Mouse (Mus musculus) liver, adult 2 months (tissue): ENCODE measurements around the gene Nlrp9a. TPM values are rescaled to one million over a fixed set of nuclear protein-coding genes. Genes with fewer than 3 reads are reported as not detected.
"Not testable (repeated sequence)": the region's sequence is repeated elsewhere in the genome, so short reads cannot be mapped to it uniquely, and the experiment has no call there.

Source experiments
- DNase-seq: peaks from one replicate; pipeline ENCODE4 v3.0.0-alpha.2; 2011; ENCODE audit warnings: low read depth, low spot score; ENCODE audit errors: extremely low read depth
- H3K27ac ChIP-seq: fragments of 200-500 bp; replicated peaks from 2 replicates; pipeline ENCODE4 v1.5.1; 2012; ENCODE audit warnings: low read depth, mild to moderate bottlenecking, control low read depth, inconsistent platforms, low read length; ENCODE audit not compliant: insufficient read depth
- H3K27me3 ChIP-seq: fragments of 200-500 bp; 2 replicates; pipeline ENCODE4 v1.6.1; 2012; ENCODE audit warnings: mild to moderate bottlenecking, moderate library complexity, low read length, inconsistent platforms; ENCODE audit not compliant: control insufficient read depth, insufficient read depth
- H3K36me3 ChIP-seq: fragments of 200-500 bp; 2 replicates; pipeline ENCODE4 v1.6.1; 2012; ENCODE audit warnings: low read length, inconsistent platforms; ENCODE audit not compliant: control insufficient read depth, insufficient read depth
- H3K4me1 ChIP-seq: fragments of 200-500 bp; 2 replicates; pipeline ENCODE4 v1.6.1; 2011; ENCODE audit warnings: low read length; ENCODE audit not compliant: control insufficient read depth, insufficient read depth
- H3K4me3 ChIP-seq: fragments of 200-500 bp; 2 replicates; pipeline ENCODE4 v1.5.1; 2011; ENCODE audit warnings: low read depth, mild to moderate bottlenecking, control low read depth, low read length, moderate library complexity; ENCODE audit not compliant: insufficient read depth
- H3K79me2 ChIP-seq: fragments of 200-500 bp; 2 replicates; pipeline ENCODE4 v1.6.1; 2012; ENCODE audit warnings: inconsistent platforms, mild to moderate bottlenecking, low read length, moderate library complexity; ENCODE audit not compliant: control insufficient read depth, insufficient read depth
- H3K9ac ChIP-seq: fragments of 200-500 bp; 2 replicates; pipeline ENCODE4 v1.6.1; 2012; ENCODE audit warnings: low read depth, mild to moderate bottlenecking, control low read depth, inconsistent platforms, low read length
- CTCF ChIP-seq: fragments of 200-500 bp; IDR thresholded peaks from 2 replicates; pipeline ENCODE4 v1.5.1; 2011; ENCODE audit warnings: low read depth, low read length, control low read depth
- POLR2A ChIP-seq: fragments of 200-500 bp; IDR thresholded peaks from 2 replicates; pipeline ENCODE4 v1.6.1; 2011; ENCODE audit warnings: low read length, control low read depth; ENCODE audit not compliant: insufficient read depth; ENCODE audit errors: extremely low read depth
- WGBS: fragments of 180-500 bp; shearing (Covaris S2); methylation state at CpG from one replicate; pipeline ENCODE4 v1.1.7; 2018; 5-methylcytosine and 5-hydroxymethylcytosine counted together
- polyA plus RNA-seq: library from polyadenylated mRNA; depleted of rRNA; stranded (reverse); fragments of >200 nt; gene quantifications from 2 replicates; pipeline ENCODE4 v1.2.3, GENCODE M21; 2012; rRNA removed
- total RNA-seq: library from RNA; depleted of rRNA; stranded (reverse); fragments of >200 nt; gene quantifications from 2 replicates; pipeline ENCODE4 v1.2.3, GENCODE M21; 2014; rRNA removed

Nlrp9a gene
- total RNA-seq, result not detected in 2 replicates
- not detected in 2 replicates for polyA plus RNA-seq

DNA sequence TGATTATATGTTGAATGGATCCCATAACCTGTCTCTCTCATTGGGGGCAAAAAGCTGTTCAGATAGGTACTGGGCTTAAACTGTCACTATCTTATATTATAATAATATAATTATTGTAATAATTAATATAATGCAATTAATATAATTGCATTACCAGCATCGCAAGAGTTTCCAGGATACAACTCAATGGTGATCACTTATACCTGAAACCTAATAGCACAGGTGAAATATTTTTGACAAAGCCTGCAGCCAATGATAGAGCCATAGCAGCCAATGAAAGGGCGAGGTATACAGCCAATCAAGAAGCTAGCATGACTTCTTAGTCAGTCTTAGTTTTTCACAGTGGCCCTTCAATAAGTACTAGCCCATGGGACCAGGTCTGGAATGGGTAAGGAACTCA lies at the start of gene Nlrp9a:
Gene Nlrp9a, plus strand, starts transcription at position 301 of the 400 bp plus-strand sequence.
- H3K4me3 ChIP-seq, H3K9ac ChIP-seq, H3K79me2 ChIP-seq, DNase-seq, H3K27ac ChIP-seq, H3K36me3 ChIP-seq, H3K4me1 ChIP-seq, H3K27me3 ChIP-seq: not testable (repeated sequence)
- WGBS, result 50% methylated on average over 2 of the region's 2 CpGs

GRCm38 (mm10) chr7:26489514-26489913 lies 45.3 kb upstream of the Nlrp9a start:
- DNase-seq, H3K4me1 ChIP-seq, H3K79me2 ChIP-seq, H3K36me3 ChIP-seq, H3K27me3 ChIP-seq, H3K27ac ChIP-seq, H3K9ac ChIP-seq, H3K4me3 ChIP-seq: not testable (repeated sequence)
- 83% methylated on average over 18 of the region's 18 CpGs for WGBS

DNA sequence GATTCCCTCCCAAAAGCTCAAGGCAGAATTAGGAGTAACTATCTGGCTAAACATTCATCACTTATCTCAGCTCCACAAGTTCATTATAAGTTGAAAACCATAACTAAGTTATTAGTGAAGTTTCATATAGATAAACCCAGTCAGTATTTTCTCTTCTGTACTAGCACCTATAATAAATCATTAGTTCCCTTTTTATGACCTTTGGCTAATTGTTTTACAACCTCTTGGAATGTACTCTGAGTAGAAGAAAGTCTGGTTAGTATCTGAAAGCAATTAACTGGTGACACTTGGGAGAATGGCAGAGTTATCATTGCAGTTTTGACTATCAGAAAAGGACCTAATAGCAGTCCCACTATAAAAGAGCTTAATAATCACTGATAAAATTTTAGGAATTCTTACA lies 54.3 kb downstream of the Nlrp9a start:
- Histone ChIP-seq H3K27me3 (no peaks in the 10 kb centered on the region), H3K27ac (no peak overlapping the region), H3K36me3 (no peaks in the 10 kb centered on the region), H3K9ac (no peak overlapping the region), H3K4me1 (no peaks in the 10 kb centered on the region), H3K4me3 (no peak overlapping the region), H3K79me2 (no peaks in the 10 kb centered on the region)
- no peak for DNase-seq
- no peak for TF ChIP-seq POLR2A
- no peak for TF ChIP-seq CTCF

GRCm38 (mm10) chr7:26589774-26590173 lies 55.0 kb downstream of the Nlrp9a start:
- no peak for TF ChIP-seq CTCF
- no peak for TF ChIP-seq POLR2A
- H3K4me1 ChIP-seq, result no peaks in the 10 kb centered on the region
- no peak for DNase-seq
- no peaks in the 10 kb centered on the region for H3K36me3 ChIP-seq
- 66% methylated on average over 1 of the region's 1 CpGs for WGBS
- H3K79me2 ChIP-seq, result no peaks in the 10 kb centered on the region
- H3K27me3 ChIP-seq, result no peaks in the 10 kb centered on the region
- H3K9ac ChIP-seq, result no peak overlapping the region
- no peak overlapping the region for H3K4me3 ChIP-seq
- no peak overlapping the region for H3K27ac ChIP-seq

GRCm38 (mm10) chr7:26618364-26618763 lies 83.5 kb downstream of the Nlrp9a start, which contains the start of gene Vmn1r185:
TSS of gene Vmn1r185 (minus strand) at chr7:26618464.
- not testable (repeated sequence) for H3K36me3 ChIP-seq, H3K4me1 ChIP-seq, H3K9ac ChIP-seq, DNase-seq, H3K4me3 ChIP-seq, H3K27ac ChIP-seq, H3K27me3 ChIP-seq, H3K79me2 ChIP-seq
- 76% methylated on average over 1 of the region's 1 CpGs for WGBS

Other genes starting within 250 kb of the Nlrp9a start
- gene Cyp2a4, start 227.9 kb upstream of the Nlrp9a start, total RNA-seq, result 856 and 925 TPM in 2 replicates
- gene Cyp2a4, start 227.9 kb upstream of the Nlrp9a start, polyA plus RNA-seq, result 409 and 441 TPM in 2 replicates
- gene Nlrp9c, start 131.3 kb upstream of the Nlrp9a start, total RNA-seq, result not detected in 2 replicates
- not detected in 2 replicates for gene Nlrp9c, start 131.3 kb upstream of the Nlrp9a start, polyA plus RNA-seq
- not detected in 2 replicates for gene Nlrp4a, start 99.9 kb upstream of the Nlrp9a start, total RNA-seq
- not detected in 2 replicates for gene Nlrp4a, start 99.9 kb upstream of the Nlrp9a start, polyA plus RNA-seq
- gene Vmn1r185, start 83.4 kb downstream of the Nlrp9a start, total RNA-seq, result not detected in 2 replicates
- gene Vmn1r185, start 83.4 kb downstream of the Nlrp9a start, polyA plus RNA-seq, result not detected in 2 replicates
- not detected in 2 replicates for gene Cyp2b23, start 151.4 kb downstream of the Nlrp9a start, total RNA-seq
- gene Cyp2b23, start 151.4 kb downstream of the Nlrp9a start, polyA plus RNA-seq, result not detected in 2 replicates
- gene Cyp2b19, start 222.1 kb downstream of the Nlrp9a start, total RNA-seq, result not detected in 2 replicates
- gene Cyp2b19, start 222.1 kb downstream of the Nlrp9a start, polyA plus RNA-seq, result not detected in 2 replicates